Mouse (Mus musculus) granulocyte monocyte progenitor cell, adult 5-6 weeks (primary cell): ENCODE measurements around the gene Gbp2b. TPM values are rescaled to one million over a fixed set of nuclear protein-coding genes. Genes with fewer than 3 reads are reported as not detected.
"Not testable (repeated sequence)": the region's sequence is repeated elsewhere in the genome, so short reads cannot be mapped to it uniquely, and the experiment has no call there.

Experiments used
- ATAC-seq: replicated peaks from 2 replicates; pipeline ENCODE4 v1.8.0; 2016; ENCODE audit warnings: mild to moderate bottlenecking, moderate TSS enrichment, inconsistent platforms; ENCODE audit not compliant: poor library complexity, severe bottlenecking
- total RNA-seq, 2 experiments: library from RNA; stranded (forward) in 1 of 2; stranded (reverse) in 1 of 2; fragments of 200-712, 200-1000 nt in 1 of 2; fragments of >200 nt in 1 of 2; fragmentation: Nextera tagmentation in 1 of 2; gene quantifications; 2 replicates each; pipeline ENCODE4 v1.2.3; 2014 to 2017

Gene Gbp2b
- total RNA-seq (2014; fragmentation: Nextera tagmentation): not detected in 2 replicates
- total RNA-seq (2017): not detected in 2 replicates

GRCm38 (mm10) chr3:142594547-142594946 is at the start of gene Gbp2b:
Gene Gbp2b (plus strand): TSS chr3:142594847.
- no peak for ATAC-seq

DNA sequence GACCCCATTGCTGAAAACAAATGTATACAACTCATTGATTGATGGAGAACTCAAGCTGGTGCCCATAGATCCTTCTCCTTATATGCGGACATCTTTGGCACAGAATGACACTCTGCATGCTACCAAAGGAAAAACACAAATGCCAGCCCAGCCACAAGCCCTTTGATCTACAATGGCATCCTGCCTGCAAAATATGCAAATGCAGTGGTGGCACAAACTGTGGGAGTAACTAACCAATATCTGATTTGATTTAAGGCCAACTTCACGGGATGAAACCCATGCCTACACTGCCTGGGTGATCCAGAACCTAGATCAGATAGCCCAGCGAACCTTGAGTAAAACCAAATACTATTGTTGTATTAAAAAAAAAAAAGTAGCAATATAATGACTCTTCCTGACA is 48.0 kb upstream of the Gbp2b start:
- no peak for ATAC-seq

DNA sequence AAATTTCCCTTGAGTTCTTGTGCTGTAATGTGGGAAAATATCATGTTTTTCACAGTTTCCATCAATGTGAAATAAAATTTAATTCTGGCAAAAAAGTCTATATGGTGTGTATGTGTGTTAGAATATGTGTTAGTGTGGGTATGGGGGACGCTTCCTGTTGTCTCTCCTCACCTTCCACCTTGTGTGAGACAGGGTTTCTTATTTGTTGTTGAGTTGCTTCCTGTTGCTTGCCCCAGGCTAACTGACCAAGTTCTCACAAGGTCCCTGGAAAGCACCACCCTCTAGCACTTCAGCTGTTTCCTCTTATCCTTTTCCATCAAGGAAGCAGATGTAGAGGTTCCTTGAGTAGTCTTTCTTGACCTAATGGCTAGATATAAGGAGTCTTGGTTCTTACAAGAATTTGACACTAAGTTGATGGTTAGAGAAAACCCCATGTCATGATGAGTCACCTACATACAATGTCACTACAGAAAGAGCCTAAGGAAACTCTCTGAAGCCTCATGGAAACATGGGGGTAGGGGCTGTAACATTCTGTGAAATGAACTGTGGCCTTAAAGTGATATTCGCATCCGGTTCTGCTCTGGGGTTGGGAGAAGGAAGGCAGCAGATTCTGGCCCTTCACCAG is 44.5 kb upstream of the Gbp2b start:
- no peak for ATAC-seq

GRCm38 (mm10) chr3:142554601-142555000 is 40.0 kb upstream of the Gbp2b start:
- ATAC-seq: no peak

- ATAC-seq: no peak
Measured at GRCm38 (mm10) chr3:142555623-142556022, 39.0 kb upstream of the Gbp2b start.

GRCm38 (mm10) chr3:142559632-142560228 is 34.9 kb upstream of the Gbp2b start, which contains the start of gene Gbp3:
Gene Gbp3 (plus strand): TSS chr3:142560026.
- peak; percentile 13 for ATAC-seq

DNA sequence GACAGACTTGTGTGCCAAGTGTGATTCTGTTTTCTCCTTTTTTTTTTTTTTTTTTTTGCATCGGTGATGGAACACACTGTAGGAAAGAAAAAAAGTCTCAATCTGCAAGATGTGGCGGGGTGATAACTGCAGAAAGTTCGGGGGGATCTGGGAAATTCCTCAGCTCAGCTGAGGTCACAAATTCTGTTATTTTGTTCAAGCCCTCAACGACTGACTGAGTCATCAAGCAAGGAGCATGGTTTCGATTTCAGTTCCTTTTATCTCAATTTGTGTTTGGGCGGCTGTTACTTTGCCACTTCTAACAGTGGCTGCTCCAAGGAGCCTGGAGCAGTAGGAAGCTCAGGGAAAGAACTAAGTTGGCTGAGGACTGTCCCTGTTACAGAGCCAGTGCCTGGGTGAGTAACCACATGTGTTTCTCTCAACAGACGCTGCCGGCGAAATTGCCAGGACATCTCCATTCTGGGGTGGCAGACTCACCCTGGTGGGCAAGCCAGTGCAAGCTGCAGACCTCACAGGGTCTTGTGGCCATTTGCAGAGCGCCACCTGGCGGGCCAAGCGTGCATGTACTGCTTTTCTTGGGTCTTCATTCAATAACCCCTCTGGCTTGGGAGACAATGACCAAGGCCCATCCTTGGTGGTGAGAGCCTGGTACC is 34.2 kb upstream of the Gbp2b start:
- peak; percentile 90 for ATAC-seq

GRCm38 (mm10) chr3:142561045-142561646 is 33.5 kb upstream of the Gbp2b start:
- ATAC-seq: 0 out of 2 replicates have a peak, but pooled peaks have one; percentile 0

GRCm38 (mm10) chr3:142561666-142562065 is 33.0 kb upstream of the Gbp2b start:
- peak; percentile 11; the same call in 1 of the 2 replicates for ATAC-seq

DNA sequence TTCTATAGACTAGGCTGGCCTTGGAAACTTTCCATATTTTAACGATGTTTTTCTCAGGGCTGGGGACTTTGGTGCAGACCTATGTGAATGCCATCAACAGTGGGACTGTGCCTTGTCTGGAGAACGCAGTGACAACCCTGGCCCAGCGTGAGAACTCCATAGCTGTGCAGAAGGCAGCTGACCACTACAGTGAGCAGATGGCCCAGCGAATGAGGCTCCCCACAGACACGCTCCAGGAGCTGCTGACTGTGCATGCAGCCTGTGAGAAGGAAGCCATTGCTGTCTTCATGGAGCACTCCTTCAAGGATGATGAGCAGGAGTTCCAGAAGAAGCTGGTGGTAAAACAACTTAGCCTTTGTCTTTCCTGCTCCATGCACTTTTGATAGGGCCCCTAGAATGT is 27.2 kb upstream of the Gbp2b start:
- ATAC-seq: not testable (repeated sequence)

GRCm38 (mm10) chr3:142570738-142571137 is 23.9 kb upstream of the Gbp2b start:
- no peak for ATAC-seq

DNA sequence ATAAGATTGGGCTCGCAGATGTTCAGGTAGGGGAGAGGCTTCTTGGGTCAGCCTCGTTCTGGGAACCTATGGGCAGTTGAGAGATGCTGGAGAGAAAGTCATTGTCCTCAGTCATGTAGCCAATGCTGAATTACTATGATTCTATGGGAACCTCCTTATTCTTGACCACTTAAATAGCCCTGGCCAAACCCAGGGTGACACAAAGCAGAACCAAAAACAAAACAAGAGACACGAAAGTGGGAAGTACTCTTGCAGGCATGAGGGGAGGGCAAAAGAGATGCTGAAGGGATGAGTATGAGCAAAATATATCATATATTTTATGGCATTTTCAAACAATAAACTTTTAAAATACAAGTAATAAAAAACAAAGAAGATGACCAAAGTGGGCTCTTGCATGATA is 17.5 kb upstream of the Gbp2b start:
- peak; percentile 97 for ATAC-seq

DNA sequence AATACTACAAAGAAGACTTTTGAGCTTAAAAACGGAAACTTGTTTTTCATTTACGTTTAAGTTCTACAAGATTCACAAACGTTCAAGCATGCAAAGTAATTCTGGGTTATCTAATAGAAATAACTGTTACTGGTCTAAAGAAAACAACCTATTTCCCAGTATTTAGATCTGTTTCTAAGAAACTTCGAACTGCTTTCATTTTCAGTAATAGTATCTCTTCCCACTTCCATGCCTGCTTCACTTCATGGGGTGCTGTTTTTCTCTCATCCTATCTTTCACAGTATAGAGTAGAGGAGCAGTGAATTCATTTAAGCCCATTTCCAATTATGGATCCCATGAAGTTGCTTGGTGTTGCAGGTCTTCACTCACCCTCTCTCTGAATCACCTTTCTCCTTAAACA is 16.3 kb upstream of the Gbp2b start:
- no peak for ATAC-seq

- no peak for ATAC-seq
Measured at GRCm38 (mm10) chr3:142583067-142583466, 11.6 kb upstream of the Gbp2b start.

DNA sequence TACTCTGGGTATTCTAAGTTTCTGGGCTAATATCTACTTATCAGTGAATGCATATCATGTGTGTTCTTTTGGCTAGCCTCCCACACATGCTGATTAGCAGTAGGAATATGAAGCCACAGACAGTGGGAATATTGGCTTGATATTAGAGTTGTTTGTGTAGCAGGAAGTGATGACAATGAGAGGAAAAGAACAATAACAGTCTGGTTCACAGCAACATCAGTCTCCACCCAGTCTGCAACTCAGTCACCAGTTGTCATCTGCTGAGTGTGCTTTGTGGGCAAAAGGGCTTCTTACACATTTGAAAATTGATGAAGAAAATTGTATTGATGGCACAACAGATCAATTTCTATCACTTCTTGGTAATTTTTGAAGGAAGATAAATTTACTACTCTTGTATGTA is 7.3 kb upstream of the Gbp2b start:
- no peak for ATAC-seq

DNA sequence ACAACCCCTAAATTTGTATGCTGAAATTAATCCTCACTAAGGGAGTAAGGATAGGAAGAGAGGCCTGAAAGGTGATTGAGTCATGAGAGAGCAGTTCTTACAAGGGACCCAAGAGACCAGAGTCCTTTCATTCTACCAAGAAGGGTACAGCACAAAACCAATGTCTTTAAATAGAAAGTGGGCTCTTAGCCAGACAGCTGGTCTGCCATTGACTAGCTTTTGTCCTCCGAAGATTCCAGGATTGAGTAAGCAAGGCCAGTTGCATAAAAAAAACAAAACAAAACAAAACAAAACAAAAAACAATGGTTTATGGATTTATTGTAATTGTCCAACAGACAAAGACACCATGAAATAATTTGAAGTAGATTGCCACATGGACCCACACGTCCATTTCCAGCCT is 5.8 kb upstream of the Gbp2b start:
- no peak for ATAC-seq

DNA sequence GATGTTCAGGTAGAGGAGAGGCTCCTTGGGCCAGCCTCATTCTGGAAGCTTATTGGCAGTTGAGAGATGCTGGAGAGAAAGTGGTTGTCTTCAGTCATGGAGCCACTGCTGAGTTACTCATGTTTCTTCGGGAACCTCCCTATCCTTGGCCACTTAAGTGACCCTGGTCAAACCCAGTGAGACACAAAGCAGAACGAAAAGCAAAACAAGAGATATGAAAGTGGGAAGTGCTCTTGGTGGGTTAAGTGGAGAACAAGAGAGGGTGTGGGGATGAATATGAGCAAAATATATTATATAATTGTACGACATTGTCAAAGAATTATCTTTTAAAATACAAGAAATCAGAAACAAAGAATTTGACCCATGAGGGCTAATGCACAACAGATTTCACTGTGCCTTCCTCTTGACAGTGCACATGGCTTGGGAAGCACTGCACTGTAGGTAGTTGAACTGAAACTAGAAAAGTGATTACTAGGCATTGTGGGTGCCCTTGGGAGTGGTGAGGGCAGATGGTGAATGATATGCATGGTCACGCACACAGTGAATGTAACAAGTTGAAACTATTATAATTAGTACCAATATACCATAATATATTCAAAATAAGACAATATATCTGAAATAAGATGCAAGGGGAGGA is 4.1 kb upstream of the Gbp2b start:
- ATAC-seq: peak; percentile 96

DNA sequence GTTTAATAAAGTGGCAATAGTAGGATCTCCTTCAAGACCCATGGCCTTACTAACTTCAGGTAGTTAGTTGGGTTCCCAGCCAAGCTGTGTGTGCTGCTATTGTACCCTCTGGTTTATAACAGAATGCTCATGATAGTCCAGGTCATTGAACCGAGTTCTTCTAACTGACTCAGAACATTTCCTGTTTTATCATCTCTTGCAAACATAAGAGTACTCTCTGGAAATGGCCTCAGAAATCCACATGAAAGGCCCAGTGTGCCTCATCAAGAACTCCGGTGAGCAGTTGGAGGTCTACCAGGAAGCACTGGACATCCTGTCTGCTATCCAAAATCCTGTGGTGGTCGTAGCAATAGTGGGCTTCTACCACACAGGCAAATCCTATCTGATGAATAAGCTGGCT is 3.3 kb downstream of the Gbp2b start:
- no peak for ATAC-seq

DNA sequence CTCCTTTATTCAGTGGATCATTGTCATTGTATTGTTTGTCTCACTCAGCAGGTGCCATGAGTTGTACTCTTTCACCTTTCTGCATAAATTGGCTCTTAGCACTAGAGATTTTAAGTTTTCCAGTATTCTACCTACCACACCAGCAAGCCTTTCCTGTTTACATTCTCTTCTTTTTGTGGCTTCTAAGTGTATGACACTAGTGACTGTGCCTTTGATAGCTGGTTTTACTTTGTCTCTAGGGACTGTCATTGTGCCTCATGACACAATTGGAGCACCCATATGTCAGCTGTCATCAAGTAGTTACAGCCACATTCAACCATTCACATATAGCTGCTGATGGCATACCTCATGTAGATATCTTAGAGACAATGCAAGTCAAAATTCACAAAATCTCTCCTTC is 7.0 kb downstream of the Gbp2b start:
- ATAC-seq: no peak

DNA sequence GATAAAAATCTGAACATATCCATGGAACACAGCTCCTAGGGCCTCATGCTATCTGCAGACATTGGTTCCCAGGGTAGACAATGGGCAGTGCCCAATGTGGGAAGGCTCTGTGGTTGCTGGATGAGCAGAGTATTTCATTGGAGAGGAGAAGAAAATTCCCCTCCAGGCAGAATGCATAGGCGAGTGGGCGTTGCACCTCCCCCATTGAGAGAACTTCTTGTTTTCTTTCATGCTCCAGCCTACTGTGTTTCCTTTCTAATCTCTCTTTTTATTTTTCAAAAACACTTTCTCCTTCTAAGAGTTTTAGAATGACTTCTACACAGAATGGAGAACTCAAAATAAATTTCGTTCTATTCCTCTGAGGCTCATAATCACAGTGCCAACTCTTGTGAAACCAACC is 24.0 kb downstream of the Gbp2b start:
- ATAC-seq: no peak

DNA sequence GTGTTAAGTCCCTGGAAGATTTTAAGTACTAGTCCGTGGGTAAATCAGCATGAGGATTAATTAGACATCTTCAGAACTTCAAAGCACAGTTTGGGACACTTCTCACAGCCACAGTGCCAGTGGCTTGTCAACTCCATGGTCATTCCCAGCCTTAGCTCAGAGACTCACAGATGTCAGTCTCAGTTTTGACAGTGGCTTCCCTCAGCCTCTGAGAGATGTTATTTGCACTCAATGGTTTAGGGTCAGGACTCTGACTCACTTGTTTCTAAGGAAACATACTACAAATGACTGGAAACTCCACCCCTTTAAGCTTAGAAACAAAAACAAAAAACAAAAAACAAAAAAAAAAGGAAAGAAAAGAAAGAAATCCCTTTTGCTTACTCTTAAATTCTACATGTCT is 25.0 kb downstream of the Gbp2b start:
- 0 out of 2 replicates have a peak, but pooled peaks have one; percentile 14 for ATAC-seq
